Mouse (Mus musculus) layer of hippocampus, postnatal 14 days (tissue): Measurements from ENCODE around the gene Ccdc73. TPM values are rescaled to one million over a fixed set of nuclear protein-coding genes. Genes with fewer than 3 reads are reported as not detected.

ENCODE experiments used
- total RNA-seq, 2 experiments: library from RNA; stranded (reverse); gene quantifications; 2 replicates each; pipeline ENCODE4 v1.2.3; 2021

Gene Ccdc73
- total RNA-seq, 2 experiments from 2014 or later: 1.6 TPM; not detected in 1

Other genes starting within 250 kb of the Ccdc73 start
- 10 to 100 TPM; 47.9 to 49.3 TPM for gene Tcp11l1, start 155.6 kb upstream of the Ccdc73 start, total RNA-seq
- not detected for gene Pin1rt1, start 151.4 kb upstream of the Ccdc73 start, total RNA-seq
- 1 to 10 TPM; 2.8 to 3.7 TPM for gene Depdc7, start 124.9 kb upstream of the Ccdc73 start, total RNA-seq
- 10 to 100 TPM; 12.1 to 13.0 TPM for gene Qser1, start 51.0 kb upstream of the Ccdc73 start, total RNA-seq
- 1 to 10 TPM; 1.0 to 1.2 TPM for gene Prrg4, start 17.9 kb upstream of the Ccdc73 start, total RNA-seq
- 10 to 100 TPM; 90.1 to 98.3 TPM for gene Eif3m, start 149.3 kb downstream of the Ccdc73 start, total RNA-seq
- gene Gm11060, start 224.2 kb downstream of the Ccdc73 start, total RNA-seq: not detected